Mouse (Mus musculus): ENCODE results near the gene Alg11. TPM values are rescaled to one million over a fixed set of nuclear protein-coding genes. Genes with fewer than 3 reads are reported as not detected.

The Alg11 gene
- total and polyA plus RNA-seq, 3 experiments, result 10.9 to 14.3 (median 13.7) TPM

GRCm38 (mm10) chr8:22017731-22018130 is 42.8 kb upstream of the Alg11 start:
- no peaks in the 10 kb centered on the region for H3K79me2 ChIP-seq (replicated peaks; ENCODE audit: control insufficient read depth, extremely low read depth, insufficient read depth, poor library complexity, severe bottlenecking)
- no peak overlapping the region for H3K9ac ChIP-seq (ENCODE audit: insufficient read depth, low read depth)
- TF ChIP-seq RCOR1 (conservative IDR thresholded peaks at IDR 0.05; ENCODE audit: low read depth, low read length), result no peak
- TF ChIP-seq TBP (conservative IDR thresholded peaks at IDR 0.05; ENCODE audit: low read depth, low read length), result no peak
- TF ChIP-seq MAFK (IDR thresholded peaks at IDR 0.05; ENCODE audit: insufficient replicate concordance, low read length), result no peak
- no peak for TF ChIP-seq CHD2 (IDR thresholded peaks at IDR 0.05; ENCODE audit: low read length)
- H3K4me2 ChIP-seq (ENCODE audit: insufficient read depth, low read depth, poor library complexity, severe bottlenecking), result no peak overlapping the region
- no peaks in the 10 kb centered on the region for H3K9me3 ChIP-seq (replicated peaks; ENCODE audit: low read length)
- dilution Hi-C loops (cut with MboI; ENCODE audit: extremely low pct_ligation_motif_present, extremely low pct_unique_long_range_greater_than_20kb, low sequenced_read_pairs) (no loop called here), in situ Hi-C loops (cut with MboI; ENCODE audit: low pct_ligation_motif_present, low pct_unique_long_range_greater_than_20kb, low sequenced_read_pairs) (no loop called here)
- peaks cover 9 to 11% of the 10 kb centered on the region in 2 experiments for H3K4me1 ChIP-seq (ENCODE audit: control insufficient read depth in 1 of 2, insufficient read depth in 2 of 2)
- no peak for DNase-seq (ENCODE audit: extremely low read depth)
- H3K4me3 ChIP-seq (replicated peaks in 1 of 3; ENCODE audit: low read depth in 2 of 3, low read length in 2 of 3, poor library complexity in 1 of 3), result no peak overlapping the region
- H3K27me3 ChIP-seq (replicated peaks), result peaks cover 10% of the 10 kb centered on the region
- no peak overlapping the region for H3K27ac ChIP-seq (ENCODE audit: insufficient read depth, low read depth)
- H3K36me3 ChIP-seq (replicated peaks in 1 of 2; ENCODE audit: control insufficient read depth in 1 of 2, insufficient read depth in 1 of 2, low read length in 1 of 2), result no peaks in the 10 kb centered on the region

GRCm38 (mm10) chr8:22019498-22019897 is 41.0 kb upstream of the Alg11 start:
- Histone ChIP-seq H3K79me2 (replicated peaks; ENCODE audit: control insufficient read depth, extremely low read depth, insufficient read depth, poor library complexity, severe bottlenecking) (no peaks in the 10 kb centered on the region), H3K9ac (ENCODE audit: insufficient read depth, low read depth) (no peak overlapping the region), H3K27ac (ENCODE audit: insufficient read depth, low read depth) (no peak overlapping the region), H3K27me3 (replicated peaks) (peaks cover 19% of the 10 kb centered on the region), H3K9me3 (replicated peaks; ENCODE audit: low read length) (no peaks in the 10 kb centered on the region), H3K36me3 (replicated peaks in 1 of 2; ENCODE audit: control insufficient read depth in 1 of 2, insufficient read depth in 1 of 2, low read length in 1 of 2) (no peaks in the 10 kb centered on the region), H3K4me3 (replicated peaks in 1 of 3; ENCODE audit: low read depth in 2 of 3, low read length in 2 of 3, poor library complexity in 1 of 3) (no peak overlapping the region), H3K4me2 (ENCODE audit: insufficient read depth, low read depth, poor library complexity, severe bottlenecking) (no peak overlapping the region), H3K4me1 (ENCODE audit: control insufficient read depth in 1 of 2, insufficient read depth in 2 of 2) (no peaks in the 10 kb centered on the region)
- in situ Hi-C loops (cut with MboI; ENCODE audit: low pct_ligation_motif_present, low pct_unique_long_range_greater_than_20kb, low sequenced_read_pairs), result no loop called here
- no peak for DNase-seq (ENCODE audit: extremely low read depth)
- dilution Hi-C loops (cut with MboI; ENCODE audit: extremely low pct_ligation_motif_present, extremely low pct_unique_long_range_greater_than_20kb, low sequenced_read_pairs), result no loop called here
- TF ChIP-seq TBP (conservative IDR thresholded peaks at IDR 0.05; ENCODE audit: low read depth, low read length) (no peak), UBTF (IDR thresholded peaks at IDR 0.05; ENCODE audit: low read depth, low read length) (no peak), PAX5 (IDR thresholded peaks at IDR 0.05; ENCODE audit: low read length) (no peak)

- H3K4me1 ChIP-seq (ENCODE audit: control insufficient read depth in 1 of 2, insufficient read depth in 2 of 2), result no peaks in the 10 kb centered on the region
- H3K9me3 ChIP-seq (replicated peaks; ENCODE audit: low read length), result no peaks in the 10 kb centered on the region
- H3K79me2 ChIP-seq (replicated peaks; ENCODE audit: control insufficient read depth, extremely low read depth, insufficient read depth, poor library complexity, severe bottlenecking), result no peaks in the 10 kb centered on the region
- H3K4me3 ChIP-seq (replicated peaks in 1 of 3; ENCODE audit: low read depth in 2 of 3, low read length in 2 of 3, poor library complexity in 1 of 3), result no peak overlapping the region
- H3K9ac ChIP-seq (ENCODE audit: insufficient read depth, low read depth), result no peak overlapping the region
- dilution Hi-C loops (cut with MboI; ENCODE audit: extremely low pct_ligation_motif_present, extremely low pct_unique_long_range_greater_than_20kb, low sequenced_read_pairs), result no loop called here
- TF ChIP-seq RAD21 (IDR thresholded peaks at IDR 0.05; ENCODE audit: low read depth, low read length), result peak; percentile 5
- 0 out of 2 replicates have a peak, but pooled peaks have one; percentile 15 for TF ChIP-seq TCF12 (IDR thresholded peaks at IDR 0.05; ENCODE audit: low read depth, low read length)
- peak in 1 of 2 experiments; percentile 56; a peak in 2 of 4 replicates for TF ChIP-seq CTCF (conservative IDR thresholded peaks at IDR 0.05 in 1 of 2, IDR thresholded peaks at IDR 0.05 in 1 of 2; ENCODE audit: low read depth in 2 of 2, low read length in 2 of 2)
- peak; percentile 25; the same call in 1 of the 2 replicates for TF ChIP-seq SMC3 (IDR thresholded peaks at IDR 0.05; ENCODE audit: low read depth, low read length)
- TF ChIP-seq CHD1 (IDR thresholded peaks at IDR 0.05; ENCODE audit: low read depth, low read length), result no peak
- TF ChIP-seq ZNF384 (IDR thresholded peaks at IDR 0.05; ENCODE audit: low read depth, low read length), result no peak
- no peaks in the 10 kb centered on the region for H3K36me3 ChIP-seq (replicated peaks in 1 of 2; ENCODE audit: control insufficient read depth in 1 of 2, insufficient read depth in 1 of 2, low read length in 1 of 2)
- peaks cover 37% of the 10 kb centered on the region for H3K27me3 ChIP-seq (replicated peaks)
- H3K4me2 ChIP-seq (ENCODE audit: insufficient read depth, low read depth, poor library complexity, severe bottlenecking), result peak overlapping the region; percentile 37; the same call in 1 of the 2 replicates
- no peak overlapping the region for H3K27ac ChIP-seq (ENCODE audit: insufficient read depth, low read depth)
- no peak for DNase-seq (ENCODE audit: extremely low read depth)
- in situ Hi-C loops (cut with MboI; ENCODE audit: low pct_ligation_motif_present, low pct_unique_long_range_greater_than_20kb, low sequenced_read_pairs), result no loop called here
These were observed 38.3 kb upstream of the Alg11 start for GRCm38 (mm10) chr8:22022244-22022643.
